Comparison of ENCODE assay signal across 33 mouse cellular contexts in genomic region chr3:98982787-98983186, GRCm38 (mm10).
"Had no signal": no experiment of that assay in that cellular context is flagged by ENCODE, and none has a peak within 500 bp of the region (broad histone marks: within the 10 kb centered on the region; RNA-seq: fewer than 3 reads in every experiment).

No protein-coding gene starts in this region.

- H3K4me2 ChIP-seq: heart, embryonic 11.5 days; heart, embryonic 12.5 days; heart, embryonic 13.5 days; heart, embryonic 15.5 days; hindbrain, embryonic 12.5 days; hindbrain, embryonic 13.5 days; hindbrain, embryonic 14.5 days; hindbrain, embryonic 15.5 days; kidney, embryonic 15.5 days had no signal

- H3K9ac ChIP-seq: heart, embryonic 12.5 days; heart, embryonic 13.5 days; heart, embryonic 15.5 days; hindbrain, embryonic 12.5 days; hindbrain, embryonic 13.5 days; hindbrain, embryonic 14.5 days; hindbrain, embryonic 15.5 days; kidney, embryonic 15.5 days had no signal

- H3K9me3 ChIP-seq: heart, embryonic 10.5 days; heart, embryonic 12.5 days; heart, embryonic 13.5 days; heart, embryonic 15.5 days; hindbrain, embryonic 10.5 days; hindbrain, embryonic 12.5 days; hindbrain, embryonic 13.5 days; hindbrain, embryonic 15.5 days; kidney, embryonic 15.5 days had no signal

- ATAC-seq: hindbrain, embryonic 16.5 days; hindbrain, postnatal 0 days; inflammation-experienced regulatory T-cells, adult 6 months had no signal

- H3K4me1 ChIP-seq: heart, embryonic 10.5 days; heart, embryonic 12.5 days; heart, embryonic 13.5 days; heart, embryonic 15.5 days; hindbrain, embryonic 10.5 days; hindbrain, embryonic 12.5 days; hindbrain, embryonic 13.5 days; hindbrain, embryonic 15.5 days; kidney, embryonic 15.5 days had no signal

- H3K27me3 ChIP-seq: heart, embryonic 12.5 days; heart, embryonic 13.5 days; heart, embryonic 15.5 days; hindbrain, embryonic 12.5 days; hindbrain, embryonic 13.5 days; hindbrain, embryonic 15.5 days; kidney, embryonic 15.5 days had no signal

- H3K4me3 ChIP-seq: heart, embryonic 10.5 days; heart, embryonic 12.5 days; heart, embryonic 13.5 days; heart, embryonic 15.5 days; hindbrain, embryonic 10.5 days; hindbrain, embryonic 12.5 days; hindbrain, embryonic 13.5 days; hindbrain, embryonic 15.5 days; kidney, embryonic 15.5 days; layer of hippocampus, adult 2 months; left cerebral cortex, adult 2 months had no signal

- H3K36me3 ChIP-seq: heart, embryonic 10.5 days; heart, embryonic 12.5 days; heart, embryonic 13.5 days; heart, embryonic 15.5 days; hindbrain, embryonic 10.5 days; hindbrain, embryonic 12.5 days; hindbrain, embryonic 13.5 days; hindbrain, embryonic 15.5 days; kidney, embryonic 15.5 days had no signal

- DNase-seq: heart, postnatal 10 days; heart, postnatal 14 days; heart, postnatal 36 days; heart, postnatal 4 days; kidney, adult 11 months; kidney, adult 18-20 months; kidney, adult 2 months; kidney, adult 8-10 months; kidney, adult 9 months; kidney, postnatal 10 days; kidney, postnatal 14 days; kidney, postnatal 25 days; kidney, postnatal 36 days; kidney, postnatal 4 days; layer of hippocampus, adult 9-11 months; layer of hippocampus, postnatal 36 days had no signal

- H3K27ac ChIP-seq: heart, embryonic 10.5 days; heart, embryonic 13.5 days; heart, embryonic 15.5 days; hindbrain, embryonic 10.5 days; hindbrain, embryonic 12.5 days; hindbrain, embryonic 13.5 days; hindbrain, embryonic 14.5 days; hindbrain, embryonic 15.5 days; hindbrain, postnatal 0 days; kidney, embryonic 15.5 days; kidney, postnatal 0 days; layer of hippocampus, adult 2 months; left cerebral cortex, adult 2 months had no signal
